Mouse (Mus musculus) activated CD4-positive, CD25-positive, alpha-beta regulatory T cell, adult 4 months (primary cell): Measurements from ENCODE around the gene Ptar1. TPM values are rescaled to one million over a fixed set of nuclear protein-coding genes. Genes with fewer than 3 reads are reported as not detected.
A peak's percentile ranks its signal among the peaks of the same experiment; 100 is the strongest.
"Not testable (repeated sequence)": the region's sequence is repeated elsewhere in the genome, so short reads cannot be mapped to it uniquely, and the experiment has no call there.

Source experiments
- ATAC-seq: one replicate; pipeline ENCODE4 v1.8.0; 2017
- polyA plus RNA-seq, 2 experiments: library from polyadenylated mRNA; unstranded; fragments of 100-300 nt; shearing (Covaris generic); gene quantifications; one replicate each; pipeline ENCODE4 v1.2.1; 2017

Gene Ptar1
- 10 to 100 TPM in 1 of 2 experiments, 1 to 10 TPM in 1; 9.2 to 10.8 TPM for polyA plus RNA-seq

DNA sequence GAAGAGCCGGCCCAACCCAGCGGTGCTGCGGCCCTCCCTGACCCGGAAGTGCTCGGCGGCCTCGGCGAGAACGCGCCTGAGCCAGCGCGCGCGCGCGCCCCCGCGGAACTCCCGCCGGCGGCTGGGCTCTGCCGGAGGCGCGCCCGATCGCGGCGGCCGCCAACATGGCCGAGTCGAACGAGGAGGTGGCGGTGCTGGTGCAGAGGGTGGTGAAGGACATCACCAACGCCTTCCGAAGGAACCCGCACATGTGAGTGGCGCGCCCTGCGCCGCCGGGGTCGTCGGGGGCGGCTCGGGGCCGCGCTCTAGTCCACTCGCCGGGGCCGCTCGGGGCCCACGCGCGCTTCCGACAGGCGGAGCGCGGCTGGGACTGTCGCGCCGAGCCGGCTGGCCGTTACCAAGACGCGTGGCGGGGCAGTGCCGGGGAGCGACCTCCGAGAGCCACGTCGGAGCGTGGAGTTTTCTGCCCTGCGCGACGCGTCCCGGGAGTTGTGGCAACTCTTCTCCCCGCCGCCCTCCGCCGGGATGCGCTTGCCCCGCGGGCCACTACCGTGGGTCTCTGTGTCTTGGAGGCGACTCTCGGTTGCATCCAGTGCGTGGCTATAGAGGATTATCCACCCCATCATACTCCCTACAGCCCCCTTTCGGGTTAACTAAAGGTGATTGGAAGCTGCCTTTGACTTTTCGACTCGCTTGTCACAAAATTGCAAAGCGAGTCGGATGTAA is at the start of gene Ptar1:
Ptar1 (plus strand) TSS at position 134 of the 726 bp plus-strand sequence.
- ATAC-seq, result peak; percentile 76

DNA sequence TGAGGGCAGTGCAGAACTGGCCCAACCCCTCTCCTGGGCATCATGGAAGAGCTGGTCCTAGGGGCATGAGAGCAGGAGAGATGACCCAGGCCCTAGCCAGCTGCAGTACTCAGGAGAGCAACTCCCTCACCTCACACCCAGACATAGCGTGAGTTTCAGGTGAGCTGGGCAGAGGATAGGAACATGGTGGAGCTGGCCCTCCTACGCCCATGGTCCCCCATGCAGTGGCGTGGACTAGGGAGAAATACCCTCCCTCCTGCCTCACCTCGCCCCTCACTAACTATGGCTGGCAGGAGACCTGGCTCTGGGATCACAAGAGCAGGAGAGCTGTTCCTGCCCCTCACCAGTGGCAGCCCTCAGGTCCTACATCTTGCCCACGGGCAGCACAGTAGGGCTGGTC is 43.4 kb upstream of the Ptar1 start:
- ATAC-seq, result no peak

- ATAC-seq, result no peak
Observed at GRCm38 (mm10) chr19:23645347-23645746, 41.9 kb upstream of the Ptar1 start.

DNA sequence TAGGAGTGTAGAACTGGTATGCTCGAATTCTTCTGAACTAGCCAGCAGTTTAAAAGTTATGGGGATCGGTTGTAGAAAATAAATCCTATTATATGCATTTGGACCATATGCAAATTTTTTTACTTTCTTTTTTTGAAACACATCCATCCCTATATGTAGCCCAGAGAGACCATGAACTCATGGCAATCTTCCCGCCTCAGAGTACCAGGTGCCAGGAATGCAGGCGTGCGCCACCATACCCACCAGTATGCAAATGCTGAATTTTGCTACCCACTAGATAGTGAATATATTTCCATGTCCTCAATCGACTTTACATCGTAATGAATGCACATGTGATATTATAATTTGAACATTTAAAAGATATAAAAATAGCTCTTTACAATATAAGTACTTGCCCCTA is 39.9 kb upstream of the Ptar1 start:
- no peak for ATAC-seq

GRCm38 (mm10) chr19:23652644-23653043 is 34.6 kb upstream of the Ptar1 start, which contains the start of gene 1700028P14Rik:
Gene 1700028P14Rik, minus strand, starts transcription at chr19:23652812.
- no peak for ATAC-seq

GRCm38 (mm10) chr19:23653154-23653553 is 34.1 kb upstream of the Ptar1 start:
- ATAC-seq, result no peak

DNA sequence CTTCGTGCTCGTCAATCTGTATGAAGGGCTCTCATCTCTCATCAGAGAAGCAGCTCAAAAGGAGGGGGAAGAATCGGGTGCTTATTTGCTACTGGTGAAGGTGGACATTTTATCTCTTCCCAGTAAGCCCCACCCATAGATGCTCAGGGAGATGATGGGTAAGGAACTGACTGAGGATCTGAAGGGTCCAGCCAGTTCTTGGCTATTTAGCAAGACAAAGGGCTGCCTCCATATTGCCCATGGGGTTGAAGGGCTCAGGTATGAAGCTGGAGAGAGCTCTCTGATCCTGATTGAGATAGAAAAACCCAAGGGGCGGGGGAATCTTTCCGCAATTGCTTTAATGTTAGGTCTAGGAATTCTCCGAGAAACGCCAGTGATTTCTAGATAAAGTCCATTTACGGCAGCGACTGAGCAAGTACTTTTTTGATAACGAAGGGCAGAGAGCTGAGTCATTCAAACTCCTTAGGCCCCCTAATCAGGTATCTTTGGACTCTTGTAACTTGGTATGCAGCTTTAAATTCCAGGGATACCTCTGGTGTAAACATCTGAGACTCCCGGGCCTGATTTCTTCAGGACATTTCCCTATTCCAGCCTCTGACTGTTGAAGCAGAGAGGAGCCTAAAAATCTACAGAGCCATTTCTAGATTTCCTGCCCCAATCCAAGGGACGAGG is 29.8 kb upstream of the Ptar1 start:
- ATAC-seq, result no peak

GRCm38 (mm10) chr19:23658350-23658749 is 28.9 kb upstream of the Ptar1 start:
- no peak for ATAC-seq

- ATAC-seq, result no peak
Observed at GRCm38 (mm10) chr19:23664083-23664482, 23.1 kb upstream of the Ptar1 start.

- no peak for ATAC-seq
Observed at GRCm38 (mm10) chr19:23668142-23668655, 19.0 kb upstream of the Ptar1 start.

DNA sequence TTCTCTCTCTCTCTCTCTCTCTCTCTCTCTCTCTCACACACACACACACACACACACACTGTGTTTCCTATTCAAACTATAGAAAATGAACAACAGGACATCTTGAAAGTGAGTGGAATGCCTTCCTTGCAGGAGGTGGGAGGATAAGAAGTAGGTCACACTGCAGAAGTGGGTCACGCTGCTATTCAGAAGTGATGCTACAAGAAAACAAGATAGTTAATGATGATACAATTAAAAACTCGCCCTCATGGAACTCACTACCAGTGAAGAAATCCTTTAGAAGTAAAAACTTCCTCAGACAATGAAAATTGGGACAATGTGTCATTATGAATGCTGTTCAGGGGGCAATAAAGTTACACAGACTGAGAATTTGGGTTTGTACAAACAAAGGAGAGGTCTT is 14.2 kb upstream of the Ptar1 start:
- ATAC-seq, result no peak

- ATAC-seq, result not testable (repeated sequence)
Observed at GRCm38 (mm10) chr19:23675656-23676055, 11.6 kb upstream of the Ptar1 start.

GRCm38 (mm10) chr19:23686962-23687295 is 300 bp upstream of the Ptar1 start:
- peak; percentile 51 for ATAC-seq

DNA sequence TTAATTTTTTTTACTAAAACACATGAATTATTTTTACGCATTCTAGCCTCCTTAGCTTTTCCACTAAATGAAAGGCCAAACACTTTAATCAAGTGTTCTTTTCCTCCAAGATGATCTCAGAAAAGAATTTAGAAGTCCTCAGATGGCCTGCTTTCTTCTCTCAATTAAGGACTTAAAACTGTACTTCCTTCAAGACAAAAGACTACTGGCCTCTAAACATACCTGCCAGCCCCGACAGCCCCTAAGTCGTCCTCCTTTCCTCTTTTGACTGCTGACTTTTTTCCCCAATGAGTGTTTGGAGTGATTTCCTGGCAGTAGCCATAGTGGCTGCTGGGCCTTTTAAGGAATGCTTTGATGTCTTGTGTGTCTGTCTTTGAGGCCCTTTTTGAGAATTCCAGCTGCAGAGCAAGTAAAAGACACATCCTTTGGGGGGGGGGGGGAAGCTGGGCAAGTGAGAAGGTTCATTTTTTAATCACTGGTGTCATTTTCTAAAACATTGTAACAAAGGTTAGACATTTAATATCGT is 1.3 kb downstream of the Ptar1 start:
- no peak for ATAC-seq

DNA sequence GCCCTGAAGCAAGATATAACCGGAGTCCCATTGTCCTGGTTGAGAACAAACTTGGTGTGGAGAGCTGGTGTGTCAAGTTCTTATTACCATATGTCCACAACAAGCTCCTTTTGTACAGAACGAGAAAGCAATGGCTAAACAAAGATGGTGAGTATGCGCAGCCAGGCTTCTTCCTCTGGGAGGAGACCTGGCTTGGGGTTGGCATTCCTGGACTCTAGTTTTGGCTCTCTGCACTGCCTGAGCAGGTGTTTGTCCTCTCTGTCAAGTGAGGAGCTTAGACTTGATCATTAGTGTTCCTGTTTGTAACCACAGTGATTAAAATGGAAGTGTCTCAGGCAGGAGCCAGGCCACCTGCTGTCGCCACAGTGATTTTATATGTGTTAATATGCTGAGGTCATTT is 7.1 kb downstream of the Ptar1 start:
- ATAC-seq, result no peak

GRCm38 (mm10) chr19:23697861-23698260 is 10.6 kb downstream of the Ptar1 start:
- ATAC-seq, result no peak

GRCm38 (mm10) chr19:23698366-23698765 is 11.1 kb downstream of the Ptar1 start:
- no peak for ATAC-seq

GRCm38 (mm10) chr19:23699131-23699530 is 11.9 kb downstream of the Ptar1 start:
- ATAC-seq, result no peak

DNA sequence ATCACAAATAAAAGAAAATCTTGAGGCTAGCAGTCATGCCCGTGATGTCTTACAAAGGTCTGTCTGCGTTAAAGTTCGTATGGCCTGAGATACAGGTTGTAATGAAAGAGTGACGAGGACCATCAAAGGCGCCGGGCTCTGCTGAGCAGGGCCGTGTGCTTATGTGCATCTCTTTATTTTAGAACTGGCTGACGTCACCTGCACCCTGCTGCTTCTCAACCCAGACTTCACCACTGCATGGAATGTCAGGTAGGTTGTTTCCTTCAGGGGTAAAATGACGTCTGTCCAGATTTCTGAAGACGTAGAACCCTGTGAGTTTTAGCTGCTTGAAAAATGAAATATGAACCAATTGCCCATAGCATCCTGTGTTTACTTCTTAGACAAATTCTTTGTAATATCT is 15.7 kb downstream of the Ptar1 start:
- no peak for ATAC-seq

GRCm38 (mm10) chr19:23705383-23705782 is 18.2 kb downstream of the Ptar1 start:
- no peak for ATAC-seq

DNA sequence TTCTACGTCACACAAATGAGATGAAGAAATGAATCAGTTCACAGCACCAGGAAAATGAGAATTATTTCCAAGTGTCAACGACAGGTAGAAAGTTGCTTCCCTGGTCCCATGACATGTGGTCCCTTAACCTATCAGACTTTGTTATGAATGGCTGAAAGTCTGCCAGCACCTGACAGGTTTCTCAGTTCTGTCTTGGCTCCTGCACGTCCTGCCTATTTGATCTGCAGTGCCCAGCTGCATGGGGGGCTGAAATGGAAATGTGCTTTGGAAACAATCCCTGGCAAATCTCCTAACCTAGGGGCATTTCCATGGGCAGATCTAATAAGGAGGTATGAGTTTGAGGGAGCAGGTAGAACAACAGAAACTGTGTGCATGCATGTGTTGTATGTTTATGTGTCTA is 59.3 kb downstream of the Ptar1 start:
- no peak for ATAC-seq

DNA sequence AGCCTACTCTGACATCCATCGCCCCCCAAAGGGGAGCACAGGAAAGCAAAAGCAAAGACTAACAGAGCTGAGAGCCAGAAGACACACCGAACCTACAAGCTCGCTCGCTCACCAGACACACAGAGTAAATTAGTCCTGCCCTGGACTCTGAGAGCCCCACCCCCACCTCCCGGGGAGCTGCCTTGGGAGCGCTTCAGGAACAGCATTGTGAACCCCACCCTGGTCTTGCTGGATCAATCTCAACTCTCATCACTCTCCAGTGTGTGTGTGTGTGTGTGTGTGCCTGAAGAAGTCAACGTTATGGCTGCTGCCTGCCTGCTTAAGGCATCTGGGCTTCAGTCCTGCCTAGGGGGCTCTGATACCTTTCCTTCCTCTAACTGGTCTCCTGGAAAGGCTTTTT is 69.8 kb downstream of the Ptar1 start:
- no peak for ATAC-seq

DNA sequence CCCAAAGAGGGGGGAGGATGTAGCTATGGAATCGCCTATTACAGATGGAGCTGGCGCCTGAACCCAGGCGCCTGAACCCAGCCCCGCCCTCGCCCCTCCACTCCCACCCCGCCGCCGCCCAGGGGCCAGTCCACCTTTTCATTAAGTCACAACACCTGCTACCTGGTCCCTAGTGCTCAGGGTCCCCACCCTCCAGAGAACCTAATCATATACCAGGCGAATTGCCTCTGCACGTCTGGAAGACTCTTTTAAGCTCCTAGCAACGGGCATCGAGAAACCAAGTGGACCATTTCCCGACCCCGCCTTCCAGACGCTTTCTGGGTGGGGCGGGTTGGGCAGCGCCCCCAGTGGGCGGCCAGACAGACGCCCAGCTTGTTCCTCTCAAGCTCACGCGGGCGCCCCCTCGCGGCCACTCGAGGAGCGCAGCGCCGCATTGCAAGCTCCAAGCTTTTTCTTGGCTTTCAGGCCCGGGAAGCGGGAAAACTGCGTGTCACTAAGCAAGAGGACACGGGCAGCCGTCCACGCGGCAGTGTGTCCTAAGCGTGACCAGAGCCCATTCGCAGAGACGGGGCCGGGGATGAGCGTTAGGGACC is 70.8 kb downstream of the Ptar1 start:
- ATAC-seq, result peak; percentile 77
